Mouse (Mus musculus) CH12.LX (cell line): Measurements from ENCODE around the gene Dstn. TPM values are rescaled to one million over a fixed set of nuclear protein-coding genes. Genes with fewer than 3 reads are reported as not detected.

Experiments
- DNase-seq: peaks from one replicate; pipeline ENCODE4 v3.0.0-alpha.2; 2013; ENCODE audit errors: extremely low read depth
- H3K27ac ChIP-seq: 2 replicates; pipeline ENCODE4 v1.5.1; 2012; ENCODE audit warnings: low read depth, mild to moderate bottlenecking, control low read depth, moderate library complexity; ENCODE audit not compliant: insufficient read depth
- H3K27me3 ChIP-seq: replicated peaks from 2 replicates; pipeline ENCODE3; 2012; ENCODE audit warnings: inconsistent platforms
- H3K36me3 ChIP-seq, 2 experiments: replicated peaks in 1 of 2; 2 replicates each; pipeline versions ENCODE3 to v1.6.1; 2012; ENCODE audit warnings: inconsistent platforms in 1 of 2, low read length in 1 of 2, mild to moderate bottlenecking in 1 of 2, mixed read lengths in 1 of 2, moderate library complexity in 1 of 2; ENCODE audit not compliant: control insufficient read depth in 1 of 2, insufficient read depth in 1 of 2
- H3K4me1 ChIP-seq, 2 experiments: 2 replicates each; pipeline ENCODE4 v1.6.1; 2012; ENCODE audit warnings: inconsistent platforms in 1 of 2, moderate library complexity in 1 of 2; ENCODE audit not compliant: insufficient read depth in 2 of 2, control insufficient read depth in 1 of 2
- H3K4me2 ChIP-seq: 2 replicates; pipeline ENCODE4 v1.6.1; 2012; ENCODE audit warnings: low read depth, mild to moderate bottlenecking, control low read depth; ENCODE audit not compliant: poor library complexity, insufficient read depth, severe bottlenecking
- H3K4me3 ChIP-seq, 3 experiments: fragments of 150-350 bp in 1 of 3; sonication (generic) in 1 of 3; replicated peaks in 1 of 3; 2 replicates each; pipeline versions ENCODE3 to v1.5.1; 2011 to 2012; ENCODE audit warnings: low read depth in 2 of 3, low read length in 2 of 3, mild to moderate bottlenecking in 2 of 3, moderate library complexity in 2 of 3, control low read depth in 1 of 3, improper control_type of control experiment in 1 of 3, inconsistent platforms in 1 of 3, mixed read lengths in 1 of 3; ENCODE audit not compliant: poor library complexity in 1 of 3
- H3K79me2 ChIP-seq: replicated peaks from 2 replicates; pipeline ENCODE4 v1.6.1; 2012; ENCODE audit warnings: mild to moderate bottlenecking, moderate library complexity; ENCODE audit not compliant: control insufficient read depth, poor library complexity, insufficient read depth, severe bottlenecking; ENCODE audit errors: extremely low read depth
- H3K9ac ChIP-seq: 2 replicates; pipeline ENCODE4 v1.6.1; 2012; ENCODE audit warnings: low read depth, mild to moderate bottlenecking, control low read depth, moderate library complexity; ENCODE audit not compliant: insufficient read depth
- H3K9me3 ChIP-seq: replicated peaks from 2 replicates; pipeline ENCODE3; 2012; ENCODE audit warnings: low read length, inconsistent platforms, mixed read lengths
- CTCF ChIP-seq, 2 experiments: IDR thresholded peaks in 1 of 2; conservative IDR thresholded peaks in 1 of 2; 2 replicates each; pipeline ENCODE4 v1.5.1; 2011 to 2012; ENCODE audit warnings: low read depth in 2 of 2, low read length in 2 of 2, improper control_type of control experiment in 1 of 2, inconsistent platforms in 1 of 2, mild to moderate bottlenecking in 1 of 2, moderate library complexity in 1 of 2
- ELF1 ChIP-seq: IDR thresholded peaks from 2 replicates; pipeline ENCODE4 v1.6.1; 2014; ENCODE audit warnings: low read depth, mild to moderate bottlenecking, inconsistent platforms, low read length, improper control_type of control experiment
- GABPA ChIP-seq: IDR thresholded peaks from 2 replicates; pipeline ENCODE4 v1.6.1; 2012; ENCODE audit warnings: low read depth, low read length, improper control_type of control experiment, inconsistent platforms; ENCODE audit not compliant: insufficient replicate concordance
- IRF4 ChIP-seq: IDR thresholded peaks from 2 replicates; pipeline ENCODE4 v1.6.1; 2014; ENCODE audit warnings: low read depth, mild to moderate bottlenecking, inconsistent platforms, low read length, improper control_type of control experiment
- JUN ChIP-seq: IDR thresholded peaks from 2 replicates; pipeline ENCODE4 v1.6.1; 2011; ENCODE audit warnings: low read depth, mild to moderate bottlenecking, low read length, improper control_type of control experiment, moderate library complexity; ENCODE audit not compliant: insufficient read depth
- JUND ChIP-seq: conservative IDR thresholded peaks from 2 replicates; pipeline ENCODE4 v1.6.1; 2011; ENCODE audit warnings: low read depth, low read length, improper control_type of control experiment
- KAT2A ChIP-seq: IDR thresholded peaks from 2 replicates; pipeline ENCODE4 v1.6.1; 2012; ENCODE audit warnings: low read length, improper control_type of control experiment, inconsistent platforms; ENCODE audit not compliant: insufficient replicate concordance
- MAFK ChIP-seq: IDR thresholded peaks from 2 replicates; pipeline ENCODE4 v1.6.1; 2011; ENCODE audit warnings: low read length, improper control_type of control experiment; ENCODE audit not compliant: insufficient replicate concordance
- MAX ChIP-seq: IDR thresholded peaks from 2 replicates; pipeline ENCODE4 v1.6.1; 2011; ENCODE audit warnings: low read length, improper control_type of control experiment
- MAZ ChIP-seq: IDR thresholded peaks from 2 replicates; pipeline ENCODE4 v1.6.1; 2012; ENCODE audit warnings: low read depth, mild to moderate bottlenecking, inconsistent platforms, low read length, improper control_type of control experiment, moderate library complexity
- MXI1 ChIP-seq: IDR thresholded peaks from 2 replicates; pipeline ENCODE4 v1.6.1; 2011; ENCODE audit warnings: mild to moderate bottlenecking, low read depth, low read length, improper control_type of control experiment
- MYC ChIP-seq: IDR thresholded peaks from 2 replicates; pipeline ENCODE4 v1.6.1; 2011; ENCODE audit warnings: low read depth, mild to moderate bottlenecking, improper control_type of control experiment, low read length
- NRF1 ChIP-seq: IDR thresholded peaks from 2 replicates; pipeline ENCODE4 v1.6.1; 2014; ENCODE audit warnings: low read depth, mild to moderate bottlenecking, inconsistent platforms, low read length, improper control_type of control experiment, moderate library complexity
- PAX5 ChIP-seq: IDR thresholded peaks from 2 replicates; pipeline ENCODE4 v1.6.1; 2012; ENCODE audit warnings: low read length, inconsistent platforms, mixed read lengths
- POLR2AphosphoS2 ChIP-seq: IDR thresholded peaks from 2 replicates; pipeline ENCODE4 v1.6.1; 2011; ENCODE audit warnings: low read depth, low read length, improper control_type of control experiment
- RAD21 ChIP-seq: IDR thresholded peaks from 2 replicates; pipeline ENCODE4 v1.6.1; 2011; ENCODE audit warnings: low read depth, mild to moderate bottlenecking, low read length, improper control_type of control experiment, moderate library complexity
- TBP ChIP-seq: conservative IDR thresholded peaks from 2 replicates; pipeline ENCODE4 v1.6.1; 2011; ENCODE audit warnings: low read depth, low read length, improper control_type of control experiment
- USF2 ChIP-seq: conservative IDR thresholded peaks from 2 replicates; pipeline ENCODE4 v1.6.1; 2011; ENCODE audit warnings: low read depth, low read length, improper control_type of control experiment
- ZKSCAN1 ChIP-seq: IDR thresholded peaks from 2 replicates; pipeline ENCODE4 v1.6.1; 2012; ENCODE audit warnings: low read depth, inconsistent platforms, low read length, improper control_type of control experiment, borderline replicate concordance
- ZMIZ1 ChIP-seq: IDR thresholded peaks from 2 replicates; pipeline ENCODE4 v1.6.1; 2012; ENCODE audit warnings: low read depth, mild to moderate bottlenecking, inconsistent platforms, low read length, improper control_type of control experiment
- ZNF384 ChIP-seq: IDR thresholded peaks from 2 replicates; pipeline ENCODE4 v1.6.1; 2012; ENCODE audit warnings: low read depth, low read length, improper control_type of control experiment, inconsistent platforms
- dilution Hi-C: fragments of 300-500 bp; cut with MboI; formaldehyde crosslinking; loops from 2 replicates; pipeline ENCODE4 v1.14.3; 2020; ENCODE audit warnings: low sequenced_read_pairs; ENCODE audit not compliant: extremely low pct_unique_long_range_greater_than_20kb, extremely low pct_ligation_motif_present
- in situ Hi-C: fragments of 300-500 bp; cut with MboI; formaldehyde crosslinking; loops from 3 replicates; pipeline ENCODE4 v1.14.3; 2019; ENCODE audit warnings: low sequenced_read_pairs, low pct_ligation_motif_present, low pct_unique_long_range_greater_than_20kb, mixed read lengths
- polyA plus RNA-seq: library from polyadenylated mRNA; unstranded; fragments of >175 nt; gene quantifications from 2 replicates; pipeline ENCODE4 v1.2.1, GENCODE M21; 2012; ENCODE audit warnings: low read depth; ENCODE audit not compliant: insufficient read length
- total RNA-seq, 2 experiments: library from RNA; depleted of rRNA; stranded (reverse); fragments of 300-350 nt in 1 of 2; fragments of >200 nt in 1 of 2; gene quantifications; 2 replicates each; pipeline ENCODE4 v1.2.3; 2012 to 2014

Dstn gene
- total and polyA plus RNA-seq, 3 experiments, result 68.9 to 266 (median 151) TPM

- Histone ChIP-seq H3K27me3 (no peaks in the 10 kb centered on the region), H3K79me2 (no peaks in the 10 kb centered on the region), H3K9me3 (no peaks in the 10 kb centered on the region), H3K4me3 (no peak overlapping the region), H3K27ac (no peak overlapping the region), H3K4me1 (peaks cover 2 to 21% of the 10 kb centered on the region in 2 experiments; a peak in 3 of 4 replicates), H3K9ac (no peak overlapping the region), H3K4me2 (no peak overlapping the region), H3K36me3 (peaks cover 66 to 88% of the 10 kb centered on the region in 2 experiments)
- DNase-seq, result no peak
- TF ChIP-seq MXI1, result no peak
- TF ChIP-seq PAX5, result no peak
- TF ChIP-seq RAD21, result no peak
- no peak for TF ChIP-seq TBP
- TF ChIP-seq NRF1, result no peak
- TF ChIP-seq ZMIZ1, result no peak
- TF ChIP-seq JUN, result no peak
- dilution Hi-C loops, result no loop called here
- in situ Hi-C loops, result no loop called here
Observed at GRCm38 (mm10) chr2:143970841-143971240, 55.7 kb downstream of the Dstn start.

DNA sequence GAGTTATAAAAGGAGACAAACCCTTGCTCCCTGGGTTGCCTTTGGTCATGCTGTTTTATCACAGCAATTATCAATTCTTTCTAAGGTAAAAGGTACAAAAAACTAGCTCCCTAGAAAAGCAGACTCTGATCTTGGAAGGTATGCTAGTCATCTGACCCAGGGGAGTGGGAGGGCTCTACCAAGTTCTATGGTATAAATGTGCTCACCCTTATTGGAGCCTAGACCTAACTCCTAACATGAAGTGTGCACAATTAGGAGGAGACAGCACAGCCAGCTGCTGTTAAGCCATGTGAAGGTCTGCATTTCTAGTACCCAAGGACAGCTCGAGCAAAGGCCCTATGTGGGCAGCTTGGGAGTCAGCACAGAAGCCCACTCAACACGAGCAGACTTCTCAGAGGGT lies 56.8 kb downstream of the Dstn start:
- dilution Hi-C loops (no loop called here), in situ Hi-C loops (no loop called here)
- TF ChIP-seq IRF4 (no peak), CTCF (conservative IDR thresholded peaks at IDR 0.05 in 1 of 2, IDR thresholded peaks at IDR 0.05 in 1 of 2; ENCODE audit: low read depth in 2 of 2, low read length in 2 of 2) (no peak), PAX5 (no peak), ELF1 (no peak), GABPA (no peak), ZKSCAN1 (no peak), RAD21 (no peak), JUND (no peak), MAX (no peak), ZNF384 (no peak), USF2 (no peak), MAZ (no peak), JUN (no peak), MYC (no peak), POLR2AphosphoS2 (no peak), KAT2A (no peak), MAFK (no peak)
- DNase-seq, result no peak
- H3K9me3 ChIP-seq, result no peaks in the 10 kb centered on the region
- H3K36me3 ChIP-seq, result peaks cover 59 to 77% of the 10 kb centered on the region in 2 experiments
- no peak overlapping the region for H3K27ac ChIP-seq
- no peaks in the 10 kb centered on the region for H3K79me2 ChIP-seq
- no peak overlapping the region for H3K9ac ChIP-seq
- H3K4me3 ChIP-seq, result no peak overlapping the region
- H3K27me3 ChIP-seq, result no peaks in the 10 kb centered on the region
- no peak overlapping the region for H3K4me2 ChIP-seq
- peaks cover 2 to 31% of the 10 kb centered on the region in 2 experiments; a peak in 3 of 4 replicates for H3K4me1 ChIP-seq
